Mouse (Mus musculus) frontal cortex, postnatal 36 days (tissue): ENCODE results near the gene Fcor.

ENCODE experiments used
- DNase-seq, 2 experiments: peaks; one replicate each; pipeline ENCODE4 v3.0.0; 2022; ENCODE audit warnings: low spot score in 2 of 2

Fcor gene

GRCm38 (mm10) chr8:3671980-3672491 is at the start of gene Fcor:
TSS of gene Fcor (minus strand) at chr8:3672362.
- DNase-seq = peak; percentile 91

GRCm38 (mm10) chr8:3721041-3721440 is 48.9 kb upstream of the Fcor start:
- DNase-seq = no peak

- DNase-seq = no peak
Observed at GRCm38 (mm10) chr8:3720551-3720950, 48.4 kb upstream of the Fcor start, which contains the start of gene Clec4g. TSS of gene Clec4g (minus strand) at chr8:3720651.

DNA sequence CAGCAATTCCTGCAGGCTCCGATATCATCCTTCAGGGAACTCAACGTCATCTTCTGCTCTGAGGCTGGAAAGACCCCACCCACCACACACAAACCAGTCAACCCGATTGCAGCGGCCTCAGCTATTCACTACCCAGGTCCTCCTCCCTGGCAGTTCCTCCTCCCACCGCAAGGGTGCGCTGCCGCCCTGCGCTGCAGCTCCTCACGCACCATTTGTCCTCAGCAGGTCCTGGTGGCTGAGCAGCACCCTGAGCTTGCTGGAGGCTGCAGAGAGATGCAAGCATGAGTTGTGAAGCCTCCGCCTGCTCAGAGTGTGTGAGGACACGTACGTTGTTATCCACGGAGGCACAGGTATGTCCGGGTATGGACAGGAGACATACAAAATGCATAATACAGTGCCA is 46.4 kb upstream of the Fcor start:
- DNase-seq = peak; percentile 58 to 62

- no peak for DNase-seq
Observed at GRCm38 (mm10) chr8:3717321-3717954, 45.3 kb upstream of the Fcor start.

DNA sequence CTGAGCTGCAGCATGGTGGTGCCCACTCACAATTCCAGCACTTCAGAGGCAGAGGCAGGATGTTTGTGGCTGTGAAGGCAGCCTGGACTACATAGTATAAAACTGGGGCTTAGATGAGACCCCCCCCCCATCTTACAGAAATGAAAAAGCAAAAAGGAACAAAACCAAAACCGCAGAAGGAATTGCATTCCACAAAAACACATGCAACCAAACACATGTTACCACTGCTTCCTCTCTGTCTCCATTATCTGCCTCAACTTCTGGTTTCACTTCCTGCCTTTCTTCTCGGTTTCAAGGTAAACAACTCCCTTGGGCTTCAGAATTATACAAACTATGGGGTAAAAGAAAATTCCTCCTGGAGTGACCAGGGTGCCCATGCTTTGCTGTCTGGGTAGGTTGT is 39.5 kb upstream of the Fcor start:
- no peak for DNase-seq

- DNase-seq = no peak
Observed at GRCm38 (mm10) chr8:3710312-3710711, 38.1 kb upstream of the Fcor start.

DNA sequence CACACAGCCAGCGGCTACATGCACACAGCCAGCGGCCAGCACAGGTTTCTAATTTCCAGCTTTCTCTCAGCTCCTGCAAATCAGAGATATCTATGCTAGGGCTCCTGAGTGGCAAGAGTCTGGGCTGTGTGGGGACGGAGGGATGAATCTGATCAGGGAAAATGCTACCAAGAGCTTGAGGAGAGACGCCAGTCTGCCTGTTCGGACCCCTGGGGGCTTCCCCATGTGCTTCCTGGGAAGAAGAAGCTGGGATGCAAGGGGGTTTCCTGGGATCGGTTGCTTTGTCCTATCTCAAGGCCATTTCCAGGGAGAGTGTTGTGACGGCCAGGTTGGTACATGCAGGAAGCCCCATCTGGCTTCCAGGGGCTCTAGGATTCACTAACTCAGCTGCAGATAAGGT is 35.4 kb upstream of the Fcor start:
- no peak for DNase-seq

- DNase-seq = no peak
Observed at GRCm38 (mm10) chr8:3705711-3706110, 33.5 kb upstream of the Fcor start.

DNA sequence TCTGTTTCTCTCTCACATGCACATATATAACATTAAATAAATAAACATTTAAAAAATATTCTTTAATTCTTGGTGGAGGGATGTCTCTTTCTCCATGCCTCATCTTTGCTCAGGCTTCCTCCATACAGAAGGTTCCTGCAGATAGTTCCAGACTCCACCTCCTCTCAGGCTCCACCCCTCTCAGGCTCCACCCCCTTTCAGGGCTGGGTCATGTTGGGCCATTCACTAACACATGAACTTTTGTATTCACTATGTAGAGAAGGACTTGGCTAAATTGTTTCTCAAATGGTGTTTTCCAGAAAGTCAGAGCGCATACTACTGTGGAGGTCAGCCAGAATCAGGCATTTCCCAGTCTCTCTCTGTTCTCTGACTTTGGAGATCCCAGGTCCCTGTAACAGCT is 29.3 kb upstream of the Fcor start:
- no peak for DNase-seq

- no peak for DNase-seq
Observed at GRCm38 (mm10) chr8:3694121-3694520, 22.0 kb upstream of the Fcor start, which contains the start of gene Fcer2a. TSS of gene Fcer2a (minus strand) at chr8:3694175.

GRCm38 (mm10) chr8:3690774-3691173 is 18.6 kb upstream of the Fcor start:
- no peak for DNase-seq

GRCm38 (mm10) chr8:3687537-3687936 is 15.4 kb upstream of the Fcor start:
- DNase-seq = no peak

DNA sequence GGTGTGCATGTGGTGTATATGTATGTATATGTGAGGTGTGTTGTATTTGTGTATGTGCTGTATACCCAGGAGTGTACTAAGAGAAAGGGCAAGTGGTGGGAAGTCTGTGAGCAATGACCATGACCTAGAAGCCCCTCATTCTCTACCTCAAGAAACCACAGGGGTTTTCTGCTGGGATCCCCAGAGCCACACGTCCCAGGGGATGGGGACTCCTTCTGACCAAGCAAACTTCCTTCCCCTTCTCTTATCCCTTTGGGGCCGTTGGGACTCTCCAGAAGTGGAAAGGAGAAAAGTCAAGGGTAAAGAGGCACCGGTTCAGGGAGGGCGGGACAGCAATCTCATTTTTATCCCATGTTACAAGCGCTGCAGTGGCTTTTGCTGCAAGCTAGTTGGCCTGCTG is 13.3 kb upstream of the Fcor start:
- DNase-seq = no peak

DNA sequence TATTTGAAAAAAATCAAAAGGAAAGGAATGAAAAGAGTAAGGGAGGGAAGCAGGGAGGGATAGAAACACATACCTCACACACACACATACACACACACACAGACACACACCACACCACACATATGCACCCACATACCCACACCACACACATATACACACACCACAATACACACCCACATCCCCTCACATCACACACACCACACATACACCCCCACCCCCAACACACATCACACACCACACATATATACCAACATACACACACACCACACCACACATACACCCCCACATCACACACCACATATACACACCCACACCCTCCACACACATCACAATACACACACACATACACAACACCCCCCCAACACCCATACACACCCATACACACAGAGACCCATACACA is 12.4 kb upstream of the Fcor start:
- no peak for DNase-seq

GRCm38 (mm10) chr8:3683408-3684176 is 11.4 kb upstream of the Fcor start:
- no peak for DNase-seq

DNA sequence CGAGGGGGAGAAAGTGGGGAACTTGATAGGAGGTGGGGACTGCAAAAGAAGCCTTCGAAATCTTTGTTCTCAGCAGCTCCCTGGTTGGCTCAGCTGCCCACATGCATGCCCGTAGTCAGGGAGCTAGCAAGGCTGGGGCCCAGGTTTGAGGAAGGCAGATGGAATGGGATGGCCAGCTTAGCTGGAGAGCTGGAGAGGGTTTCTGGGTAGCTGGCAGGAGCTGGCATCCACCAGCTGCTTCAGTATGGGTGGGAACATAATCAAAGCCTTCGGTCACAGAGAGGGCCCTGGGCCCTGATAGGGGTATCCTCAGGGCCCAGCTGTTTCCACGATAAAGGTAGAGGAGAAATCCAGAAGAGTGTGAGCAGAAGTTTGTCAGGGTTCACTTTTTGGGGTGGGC is 10.3 kb upstream of the Fcor start:
- DNase-seq = no peak

GRCm38 (mm10) chr8:3679656-3680055 is 7.5 kb upstream of the Fcor start:
- DNase-seq = no peak

GRCm38 (mm10) chr8:3679236-3679635 is 7.1 kb upstream of the Fcor start:
- no peak for DNase-seq

- no peak for DNase-seq
Observed at GRCm38 (mm10) chr8:3678831-3679230, 6.7 kb upstream of the Fcor start.

DNA sequence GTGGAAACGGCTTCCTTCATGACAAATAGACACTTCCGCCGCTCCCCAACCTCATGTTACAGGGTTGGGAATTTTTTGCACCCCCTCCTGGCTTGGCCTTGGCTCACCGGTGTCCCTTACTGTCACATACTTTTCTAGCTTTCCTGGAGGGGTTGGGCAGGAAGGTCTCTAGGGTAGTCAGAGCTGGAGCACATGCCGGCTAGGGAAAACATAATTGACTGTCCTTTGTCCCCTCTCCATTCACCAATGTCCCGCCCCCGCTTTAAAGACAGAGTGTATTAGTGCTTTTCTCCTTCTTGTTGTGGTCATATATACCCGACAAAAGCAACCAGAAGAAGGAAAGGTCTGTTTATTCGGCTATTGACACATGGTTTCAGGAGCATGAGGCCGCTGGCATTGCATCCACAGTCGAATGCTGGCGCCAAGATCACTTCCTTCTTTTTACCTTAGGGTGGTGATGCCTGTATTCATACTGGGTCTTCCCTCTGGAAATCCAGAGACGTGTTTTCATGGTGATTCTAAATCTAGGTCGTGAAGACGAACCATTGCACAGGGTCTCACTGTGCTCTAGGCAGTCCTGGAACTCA is 4.9 kb upstream of the Fcor start:
- DNase-seq = no peak

DNA sequence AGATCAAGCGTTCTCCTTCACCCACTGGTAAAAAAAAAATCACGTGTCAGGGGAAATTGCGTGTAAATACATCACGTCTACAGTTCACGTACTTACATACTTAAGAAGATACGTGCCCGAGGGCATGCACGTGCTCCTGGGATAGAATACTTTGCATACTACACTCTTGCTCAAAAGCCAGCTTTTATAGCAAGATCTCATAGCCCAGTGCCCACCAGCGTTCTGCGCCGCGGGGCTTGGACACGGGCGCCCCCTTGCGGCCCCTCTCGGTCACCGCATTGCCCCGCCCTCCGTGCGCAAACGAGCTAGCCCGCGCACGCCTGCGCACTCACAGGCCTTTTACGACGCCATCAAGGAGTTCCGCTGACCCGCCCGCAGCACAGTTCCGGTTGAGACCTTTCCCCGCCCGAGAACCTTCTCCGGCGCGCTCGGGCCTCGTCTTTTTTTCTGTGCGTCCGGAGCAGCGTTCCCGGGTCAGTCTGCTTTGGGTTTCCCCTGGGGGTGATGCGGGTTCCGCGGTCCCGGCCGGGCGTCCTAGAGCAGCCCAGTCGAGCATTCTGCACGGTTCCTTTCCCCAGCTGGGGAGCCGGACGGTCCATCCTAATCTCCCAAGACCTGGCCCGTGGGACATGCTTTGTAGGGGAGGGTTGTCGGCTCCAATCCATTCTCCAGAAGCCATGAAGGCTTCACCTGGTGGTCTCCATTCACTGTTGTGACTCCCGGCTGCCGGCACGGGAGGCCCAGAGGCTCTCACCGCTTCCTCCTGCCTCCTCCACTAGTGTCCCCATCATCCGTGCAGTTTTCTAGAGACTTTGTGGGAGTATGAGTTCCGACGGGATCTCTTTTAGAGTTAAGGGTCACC is 4.2 kb upstream of the Fcor start, which contains the start of gene Trappc5:
Gene Trappc5, plus strand, starts transcription at position 169 of the 862 bp plus-strand sequence.
- DNase-seq = peak; percentile 95 to 97
